Mouse (Mus musculus) spleen, postnatal 4 days (tissue): ENCODE data around the gene Hoxd4.

Experiments
- DNase-seq, 2 experiments: peaks; one replicate each; pipeline ENCODE4 v3.0.0; 2022; ENCODE audit warnings: low spot score in 2 of 2

Hoxd4 gene

GRCm38 (mm10) chr2:74679596-74679971 is 32.1 kb upstream of the Hoxd4 start:
- peak in 1 of 2 experiments; percentile 51 for DNase-seq

GRCm38 (mm10) chr2:74679980-74680379 is 31.7 kb upstream of the Hoxd4 start:
- DNase-seq = peak in 1 of 2 experiments; percentile 58

DNA sequence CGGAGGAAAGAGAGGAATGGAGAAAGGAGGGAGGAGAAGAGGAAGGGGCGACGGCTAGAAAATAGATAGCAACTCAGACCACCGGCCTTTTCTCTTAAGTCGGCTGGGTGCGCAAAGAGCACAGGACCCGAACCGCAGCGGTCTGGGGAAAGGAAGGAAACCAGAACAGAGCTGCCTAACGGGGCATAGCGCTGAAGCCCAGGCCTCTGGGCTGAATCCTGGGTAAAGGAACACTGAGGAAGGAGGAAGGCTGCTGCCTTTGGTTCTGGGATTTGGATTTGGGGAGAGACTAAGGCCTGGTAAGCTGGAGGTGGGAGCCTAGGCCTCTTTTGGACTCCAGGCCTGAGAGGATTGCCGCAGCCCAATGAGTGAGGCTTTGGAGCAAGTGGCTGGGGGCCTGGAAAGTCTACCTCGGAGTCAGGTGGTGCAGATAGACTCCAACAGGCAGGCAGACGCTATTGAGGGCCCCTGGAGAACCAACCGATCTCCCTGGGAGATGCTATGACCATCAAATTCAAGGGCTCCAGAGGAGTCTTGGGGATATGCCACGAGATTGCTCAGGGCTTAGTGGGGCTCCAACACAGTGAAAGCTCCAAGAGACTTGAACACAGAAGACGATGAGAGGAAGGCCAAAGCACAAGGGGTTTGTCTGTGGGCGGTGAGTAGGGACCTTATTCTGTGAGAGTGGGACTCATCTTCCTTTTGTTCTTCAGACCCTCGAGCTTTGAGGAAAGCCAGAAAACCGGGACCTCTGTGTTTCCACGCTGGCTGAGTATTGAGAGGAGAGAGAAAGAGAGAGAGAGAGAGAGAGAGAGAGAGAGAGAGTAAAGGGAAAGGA is 30.9 kb upstream of the Hoxd4 start:
- peak in 1 of 2 experiments; percentile 58 for DNase-seq

DNA sequence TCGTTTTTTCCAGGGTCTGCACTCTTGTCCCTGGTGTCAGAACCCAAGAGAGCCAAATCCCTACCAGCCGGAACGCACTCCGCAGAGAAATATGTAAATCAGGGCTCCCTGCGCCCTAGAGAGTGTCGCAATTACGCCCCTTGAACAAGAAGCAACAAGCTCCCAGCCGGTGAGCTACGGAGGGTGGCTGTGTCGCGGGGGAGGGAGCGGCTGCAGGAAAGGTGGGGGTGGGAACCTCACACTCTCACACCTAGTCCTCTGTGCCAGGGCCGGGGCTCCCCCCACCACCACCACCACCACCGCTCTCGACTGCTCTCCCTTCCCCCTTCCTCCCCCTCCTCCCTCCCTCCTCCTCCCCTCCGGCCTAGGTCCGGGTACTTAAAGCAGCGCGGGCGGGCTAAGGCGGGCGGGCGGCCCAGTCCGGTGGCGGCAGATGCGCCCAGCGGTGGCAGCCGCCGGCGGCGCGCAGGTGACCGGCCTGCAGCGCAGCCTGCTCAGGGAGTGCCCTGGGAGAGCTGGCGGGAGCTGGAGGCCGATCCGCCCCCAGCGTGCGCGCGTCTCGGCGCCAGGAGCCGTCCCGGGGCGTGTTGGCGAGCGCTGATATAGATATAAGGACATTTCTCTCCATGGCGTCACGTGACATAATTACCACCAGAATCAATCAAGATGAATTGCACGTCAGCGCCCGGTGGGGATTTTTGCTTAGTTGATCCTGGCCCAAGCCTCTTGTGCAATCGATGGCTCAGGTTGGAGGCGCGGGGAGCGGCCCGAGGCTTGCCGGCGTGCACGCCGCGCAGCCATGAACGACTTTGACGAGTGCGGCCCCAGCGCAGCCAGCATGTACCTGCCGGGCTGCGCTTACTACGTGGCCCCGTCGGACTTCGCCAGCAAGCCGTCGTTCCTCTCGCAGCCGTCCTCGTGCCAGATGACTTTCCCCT is 29.9 kb upstream of the Hoxd4 start:
- DNase-seq = peak in 1 of 2 experiments; percentile 60

DNA sequence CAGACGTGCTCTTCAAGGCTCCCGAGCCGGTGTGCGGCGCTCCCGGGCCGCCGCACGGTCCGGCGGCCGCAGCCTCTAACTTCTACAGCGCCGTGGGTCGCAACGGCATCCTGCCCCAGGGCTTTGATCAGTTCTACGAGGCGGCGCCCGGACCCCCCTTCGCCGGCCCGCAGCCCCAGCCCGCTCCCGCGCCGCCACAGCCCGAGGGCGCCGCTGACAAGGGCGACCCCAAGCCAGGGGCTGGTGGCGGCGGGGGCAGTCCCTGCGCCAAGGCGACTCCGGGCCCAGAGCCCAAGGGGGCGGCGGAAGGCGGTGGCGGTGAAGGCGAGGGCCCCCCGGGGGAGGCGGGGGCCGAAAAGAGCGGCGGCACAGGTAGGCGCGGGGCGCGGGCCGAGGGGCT is 28.9 kb upstream of the Hoxd4 start:
- peak in 1 of 2 experiments; percentile 58 for DNase-seq

DNA sequence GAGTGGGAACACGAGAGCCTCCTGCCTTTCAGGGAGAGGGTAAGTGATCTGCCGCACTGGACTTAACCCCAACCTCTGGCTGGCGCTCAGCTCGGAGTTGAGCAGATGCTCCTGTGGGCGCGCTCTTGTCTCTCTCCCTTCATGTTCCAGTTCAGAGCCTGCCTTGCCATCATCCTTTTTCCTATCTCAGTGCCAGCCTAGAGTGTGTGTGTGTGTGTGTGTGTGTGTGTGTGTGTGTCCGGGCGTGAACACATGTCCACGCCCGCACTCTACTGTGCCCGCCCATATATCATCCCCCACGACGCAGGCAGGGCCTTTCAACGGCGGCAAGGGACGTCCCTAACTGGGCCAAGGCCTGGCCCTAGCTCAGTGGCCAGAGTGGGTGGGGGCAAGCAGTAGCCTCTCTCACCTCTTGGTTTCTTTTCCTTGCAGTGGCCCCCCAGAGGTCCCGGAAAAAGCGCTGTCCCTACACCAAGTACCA is 28.2 kb upstream of the Hoxd4 start:
- DNase-seq = peak in 1 of 2 experiments; percentile 57

DNA sequence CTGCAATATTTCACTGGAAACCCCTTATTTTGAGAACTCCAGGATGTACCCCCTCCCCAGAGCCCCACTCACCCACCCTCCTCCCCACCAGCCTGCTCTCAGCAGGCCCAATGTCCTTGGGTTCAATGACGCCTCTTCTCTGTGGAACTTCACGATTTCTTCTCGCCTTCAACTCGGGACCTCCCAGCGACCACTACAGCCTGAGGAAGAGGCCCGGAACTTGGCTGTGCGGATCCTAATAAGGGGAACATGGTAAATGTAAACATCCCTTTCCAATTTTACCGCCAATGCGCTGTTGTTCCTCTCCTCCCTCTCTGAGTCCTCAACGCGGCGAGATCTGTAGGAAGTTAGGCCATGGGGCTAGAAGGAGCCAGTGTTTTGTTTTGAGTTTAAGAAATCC is 27.6 kb upstream of the Hoxd4 start:
- no peak for DNase-seq

GRCm38 (mm10) chr2:74685059-74685603 is 26.6 kb upstream of the Hoxd4 start:
- no peak for DNase-seq

DNA sequence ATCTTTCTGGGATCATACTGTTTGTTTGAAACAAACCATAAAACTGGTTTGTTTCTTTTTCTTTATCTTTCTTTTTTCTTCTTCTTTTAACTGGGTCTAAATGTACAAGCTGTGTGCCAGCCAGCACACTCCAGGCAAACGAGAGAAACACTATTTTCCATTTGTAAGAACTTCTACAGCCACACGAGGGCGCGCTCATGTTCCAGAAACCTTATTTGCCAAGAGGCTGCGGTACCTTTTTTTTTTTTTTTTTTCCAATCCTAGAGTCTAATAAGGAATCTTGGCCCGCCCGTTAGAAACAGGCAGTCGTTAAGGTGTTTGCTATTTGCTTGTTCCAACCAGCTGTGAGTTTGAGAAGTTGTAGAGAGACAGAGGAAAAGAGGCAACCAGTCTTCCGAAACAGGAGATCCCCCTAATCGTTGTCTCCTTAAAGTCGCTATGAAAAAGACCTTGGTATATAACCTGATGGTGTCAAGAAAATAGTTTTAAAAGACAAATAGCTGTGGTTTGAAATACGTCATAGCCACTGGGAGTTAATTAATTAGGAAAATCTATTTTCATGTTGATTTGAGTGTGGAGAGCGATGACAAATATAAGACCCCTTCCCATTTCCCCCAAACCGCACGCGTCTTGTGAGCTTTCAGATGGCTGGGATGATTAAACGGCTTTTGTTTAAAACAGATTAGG is 25.3 kb upstream of the Hoxd4 start:
- peak in 1 of 2 experiments; percentile 62 for DNase-seq

- peak in 1 of 2 experiments; percentile 44 for DNase-seq
These were observed 24.6 kb upstream of the Hoxd4 start for GRCm38 (mm10) chr2:74686988-74687697.

DNA sequence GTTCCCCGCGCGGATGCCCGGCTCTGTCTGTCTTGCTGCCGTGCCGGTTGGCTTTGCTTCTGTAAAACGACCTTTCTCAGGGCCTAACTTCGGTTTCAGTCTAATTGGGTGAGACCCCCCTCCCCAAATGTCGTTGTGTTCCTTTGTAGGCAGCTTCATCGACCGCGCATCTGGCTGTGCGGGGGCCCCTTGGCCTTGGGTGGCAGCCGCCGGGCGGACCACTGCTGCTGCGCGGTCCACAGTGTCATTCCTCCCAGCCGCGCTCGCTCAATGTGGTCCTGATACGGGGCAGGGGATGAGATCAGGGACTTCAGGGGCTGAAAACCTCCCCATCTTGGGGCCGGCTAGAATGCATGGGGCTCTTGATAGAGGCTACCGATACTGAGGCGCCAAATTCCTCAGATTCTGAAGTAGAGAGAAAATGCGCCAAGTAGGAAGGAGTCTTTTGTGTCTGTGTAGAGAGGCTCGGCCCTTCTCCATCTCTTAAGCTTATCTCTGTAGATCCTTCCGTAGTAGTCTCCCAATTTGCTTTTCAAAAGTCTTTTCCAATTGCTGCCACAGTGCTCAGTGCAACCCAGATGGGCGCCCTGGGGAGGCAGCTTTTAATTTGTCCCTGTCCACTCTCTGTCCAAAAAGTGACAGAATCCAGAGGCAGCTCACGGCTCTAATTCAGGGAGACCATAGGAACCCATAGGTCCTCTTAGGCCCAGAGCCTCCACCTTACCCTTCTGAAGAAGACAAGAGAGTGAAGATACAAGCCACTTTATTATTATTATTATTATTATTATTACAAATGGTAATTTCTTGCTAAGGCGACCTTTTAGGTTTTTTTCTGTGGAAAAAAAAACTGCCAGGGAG is 23.8 kb upstream of the Hoxd4 start:
- peak in 1 of 2 experiments; percentile 61 for DNase-seq

GRCm38 (mm10) chr2:74688795-74689573 is 22.7 kb upstream of the Hoxd4 start:
- no peak for DNase-seq

- DNase-seq = no peak
These were observed 22.0 kb upstream of the Hoxd4 start for GRCm38 (mm10) chr2:74689574-74690337.

GRCm38 (mm10) chr2:74690338-74690716 is 21.4 kb upstream of the Hoxd4 start:
- DNase-seq = no peak

GRCm38 (mm10) chr2:74691022-74691951 is 20.4 kb upstream of the Hoxd4 start, which contains the start of gene Hoxd10:
TSS of gene Hoxd10 (plus strand) at chr2:74691924.
- DNase-seq = no peak

DNA sequence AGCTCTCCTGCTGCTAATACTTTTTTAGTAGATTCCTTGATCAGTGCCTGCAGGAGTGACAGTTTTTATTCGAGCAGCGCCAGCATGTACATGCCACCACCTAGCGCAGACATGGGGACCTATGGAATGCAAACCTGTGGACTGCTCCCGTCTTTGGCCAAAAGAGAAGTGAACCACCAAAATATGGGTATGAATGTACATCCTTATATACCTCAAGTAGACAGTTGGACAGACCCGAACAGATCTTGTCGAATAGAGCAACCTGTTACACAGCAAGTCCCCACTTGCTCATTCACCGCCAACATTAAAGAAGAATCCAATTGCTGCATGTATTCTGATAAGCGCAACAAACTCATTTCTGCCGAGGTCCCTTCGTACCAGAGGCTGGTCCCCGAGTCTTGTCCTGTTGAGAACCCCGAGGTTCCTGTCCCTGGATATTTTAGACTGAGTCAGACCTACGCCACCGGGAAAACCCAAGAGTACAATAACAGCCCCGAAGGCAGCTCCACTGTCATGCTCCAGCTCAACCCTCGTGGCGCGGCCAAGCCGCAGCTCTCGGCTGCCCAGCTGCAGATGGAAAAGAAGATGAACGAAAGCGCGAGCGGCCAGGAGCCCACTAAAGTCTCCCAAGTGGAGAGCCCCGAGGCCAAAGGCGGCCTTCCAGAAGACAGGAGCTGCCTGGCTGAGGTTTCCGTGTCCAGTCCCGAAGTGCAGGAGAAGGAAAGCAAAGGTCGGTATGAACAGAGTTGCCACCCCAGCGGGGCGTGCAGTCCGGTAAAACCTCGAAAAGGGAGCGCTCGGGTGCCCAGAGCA is 19.5 kb upstream of the Hoxd4 start:
- no peak for DNase-seq
